Mouse (Mus musculus): ENCODE data around the gene Rps23.

- TF ChIP-seq CTCF (IDR thresholded peaks at IDR 0.05; ENCODE audit: control insufficient read depth, insufficient read depth, insufficient read length) (no peak), MYOG (IDR thresholded peaks at IDR 0.05; ENCODE audit: control insufficient read depth, extremely low read depth, insufficient read length) (no peak), USF1 (IDR thresholded peaks at IDR 0.05; ENCODE audit: low read depth) (no peak), MAX (IDR thresholded peaks at IDR 0.05) (no peak), MYOD1 (IDR thresholded peaks at IDR 0.05; ENCODE audit: control insufficient read depth, insufficient read length, low read depth) (no peak), CEBPB (IDR thresholded peaks at IDR 0.05; ENCODE audit: low read depth) (no peak), FOSL1 (IDR thresholded peaks at IDR 0.05; ENCODE audit: insufficient read depth, low read length, poor library complexity, severe bottlenecking) (no peak)
Observed at GRCm38 (mm10) chr13:90907376-90907775, 15.4 kb upstream of the Rps23 start.

All from C2C12 (cell line).